Mouse (Mus musculus) cortical plate, adult 2 months (tissue): Measurements from ENCODE around the gene Mcl1.

Experiments used
- CTCF ChIP-seq: fragments of 200-500 bp; IDR thresholded peaks from 2 replicates; pipeline ENCODE4 v1.5.1; 2011; ENCODE audit warnings: mild to moderate bottlenecking, control low read depth, low read length; ENCODE audit not compliant: insufficient read depth; ENCODE audit errors: extremely low read depth
- POLR2A ChIP-seq: fragments of 200-500 bp; IDR thresholded peaks from 2 replicates; pipeline ENCODE4 v1.6.1; 2011; ENCODE audit warnings: mild to moderate bottlenecking, low read length, control low read depth; ENCODE audit not compliant: insufficient read depth; ENCODE audit errors: extremely low read depth

- TF ChIP-seq CTCF (no peak), POLR2A (no peak)
Measured at GRCm38 (mm10) chr3:95664940-95665352, 6.4 kb downstream of the Mcl1 start.
